Mouse (Mus musculus): Measurements from ENCODE around the gene Ptprt. TPM values are rescaled to one million over a fixed set of nuclear protein-coding genes. Genes with fewer than 3 reads are reported as not detected.

The Ptprt gene
- total and polyA plus RNA-seq, 3 experiments = 0.76 TPM; not detected in 2

GRCm38 (mm10) chr2:161833846-161834245 lies 827.1 kb downstream of the Ptprt start:
- dilution Hi-C loops (cut with MboI; ENCODE audit: extremely low pct_ligation_motif_present, extremely low pct_unique_long_range_greater_than_20kb, low sequenced_read_pairs) = no loop called here
- no peaks in the 10 kb centered on the region for H3K4me1 ChIP-seq (ENCODE audit: control insufficient read depth in 1 of 2, insufficient read depth in 2 of 2)
- no peak overlapping the region for H3K4me3 ChIP-seq (replicated peaks in 1 of 3; ENCODE audit: low read depth in 2 of 3, low read length in 2 of 3, poor library complexity in 1 of 3)
- no peak overlapping the region for H3K4me2 ChIP-seq (ENCODE audit: insufficient read depth, low read depth, poor library complexity, severe bottlenecking)
- TF ChIP-seq RCOR1 (conservative IDR thresholded peaks at IDR 0.05; ENCODE audit: low read depth, low read length) = no peak
- no peak for TF ChIP-seq ZC3H11A (IDR thresholded peaks at IDR 0.05; ENCODE audit: low read depth, low read length)
- no peak for TF ChIP-seq E2F4 (IDR thresholded peaks at IDR 0.05; ENCODE audit: insufficient replicate concordance, low read depth, low read length)
- TF ChIP-seq MAX (IDR thresholded peaks at IDR 0.05; ENCODE audit: low read length) = no peak
- no peak for TF ChIP-seq SMC3 (IDR thresholded peaks at IDR 0.05; ENCODE audit: low read depth, low read length)
- no peak for TF ChIP-seq USF1 (IDR thresholded peaks at IDR 0.05; ENCODE audit: low read depth, low read length)
- TF ChIP-seq MYC (IDR thresholded peaks at IDR 0.05; ENCODE audit: low read depth, low read length) = no peak
- no peak for TF ChIP-seq POLR2AphosphoS2 (IDR thresholded peaks at IDR 0.05; ENCODE audit: low read depth, low read length)
- TF ChIP-seq POLR2A (IDR thresholded peaks at IDR 0.05; ENCODE audit: low read depth, low read length) = no peak
- TF ChIP-seq CTCF (conservative IDR thresholded peaks at IDR 0.05 in 1 of 2, IDR thresholded peaks at IDR 0.05 in 1 of 2; ENCODE audit: low read depth in 2 of 2, low read length in 2 of 2) = no peak
- no peak for TF ChIP-seq CHD1 (IDR thresholded peaks at IDR 0.05; ENCODE audit: low read depth, low read length)
- TF ChIP-seq CHD2 (IDR thresholded peaks at IDR 0.05; ENCODE audit: low read length) = no peak
- TF ChIP-seq PAX5 (IDR thresholded peaks at IDR 0.05; ENCODE audit: low read length) = no peak
- no peak for TF ChIP-seq MAZ (IDR thresholded peaks at IDR 0.05; ENCODE audit: low read depth, low read length)
- TF ChIP-seq UBTF (IDR thresholded peaks at IDR 0.05; ENCODE audit: low read depth, low read length) = no peak
- H3K9ac ChIP-seq (ENCODE audit: insufficient read depth, low read depth) = no peak overlapping the region
- no peak overlapping the region for H3K27ac ChIP-seq (ENCODE audit: insufficient read depth, low read depth)
- no peaks in the 10 kb centered on the region for H3K27me3 ChIP-seq (replicated peaks)
- in situ Hi-C loops (cut with MboI; ENCODE audit: low pct_ligation_motif_present, low pct_unique_long_range_greater_than_20kb, low sequenced_read_pairs) = no loop called here
- no peaks in the 10 kb centered on the region for H3K79me2 ChIP-seq (replicated peaks; ENCODE audit: control insufficient read depth, extremely low read depth, insufficient read depth, poor library complexity, severe bottlenecking)
- DNase-seq (ENCODE audit: extremely low read depth) = no peak
- H3K36me3 ChIP-seq (replicated peaks in 1 of 2; ENCODE audit: control insufficient read depth in 1 of 2, insufficient read depth in 1 of 2, low read length in 1 of 2) = no peaks in the 10 kb centered on the region
- H3K9me3 ChIP-seq (replicated peaks; ENCODE audit: low read length) = peaks cover 67% of the 10 kb centered on the region

GRCm38 (mm10) chr2:161813326-161813725 lies 847.6 kb downstream of the Ptprt start:
- no peaks in the 10 kb centered on the region for H3K79me2 ChIP-seq (replicated peaks; ENCODE audit: control insufficient read depth, extremely low read depth, insufficient read depth, poor library complexity, severe bottlenecking)
- peaks cover 69% of the 10 kb centered on the region for H3K9me3 ChIP-seq (replicated peaks; ENCODE audit: low read length)
- in situ Hi-C loops (cut with MboI; ENCODE audit: low pct_ligation_motif_present, low pct_unique_long_range_greater_than_20kb, low sequenced_read_pairs) = no loop called here
- no peaks in the 10 kb centered on the region for H3K36me3 ChIP-seq (replicated peaks in 1 of 2; ENCODE audit: control insufficient read depth in 1 of 2, insufficient read depth in 1 of 2, low read length in 1 of 2)
- H3K9ac ChIP-seq (ENCODE audit: insufficient read depth, low read depth) = no peak overlapping the region
- TF ChIP-seq ETS1 (conservative IDR thresholded peaks at IDR 0.05; ENCODE audit: low read depth, low read length) = no peak
- dilution Hi-C loops (cut with MboI; ENCODE audit: extremely low pct_ligation_motif_present, extremely low pct_unique_long_range_greater_than_20kb, low sequenced_read_pairs) = no loop called here
- H3K4me3 ChIP-seq (replicated peaks in 1 of 3; ENCODE audit: low read depth in 2 of 3, low read length in 2 of 3, poor library complexity in 1 of 3) = no peak overlapping the region
- no peak for DNase-seq (ENCODE audit: extremely low read depth)
- no peaks in the 10 kb centered on the region for H3K4me1 ChIP-seq (ENCODE audit: control insufficient read depth in 1 of 2, insufficient read depth in 2 of 2)
- no peak overlapping the region for H3K4me2 ChIP-seq (ENCODE audit: insufficient read depth, low read depth, poor library complexity, severe bottlenecking)
- no peaks in the 10 kb centered on the region for H3K27me3 ChIP-seq (replicated peaks)
- no peak overlapping the region for H3K27ac ChIP-seq (ENCODE audit: insufficient read depth, low read depth)

Data from CH12.LX (cell line).